Mouse (Mus musculus) hindbrain, embryonic 11.5 days (tissue): ENCODE results near the gene Fbxl3. TPM values are rescaled to one million over a fixed set of nuclear protein-coding genes. Genes with fewer than 3 reads are reported as not detected.

Experiments used
- ATAC-seq: fragments of 200-750 bp; cut with Nextera tagmentation; 2 replicates; pipeline ENCODE4 v1.8.0; 2017; ENCODE audit warnings: mild to moderate bottlenecking, moderate TSS enrichment, moderate library complexity; ENCODE audit not compliant: low FRiP score
- DNase-seq: peaks from one replicate; pipeline ENCODE4 v3.0.0-alpha.2; 2015; ENCODE audit warnings: low spot score
- H3K27ac ChIP-seq: fragments of 300-500 bp; sonication (generic); 2 replicates; pipeline ENCODE4 v1.5.1; 2014; ENCODE audit warnings: mild to moderate bottlenecking, low read depth, low read length
- H3K27me3 ChIP-seq: fragments of 300-500 bp; sonication (generic); 2 replicates; pipeline ENCODE4 v1.6.1; 2014; ENCODE audit warnings: mild to moderate bottlenecking, low read length, moderate library complexity, mixed read lengths; ENCODE audit not compliant: control insufficient read depth, insufficient read depth
- H3K36me3 ChIP-seq: fragments of 300-500 bp; sonication (generic); 2 replicates; pipeline ENCODE4 v1.6.1; 2014; ENCODE audit warnings: mild to moderate bottlenecking, low read length, moderate library complexity, mixed read lengths; ENCODE audit not compliant: control insufficient read depth, insufficient read depth
- H3K4me1 ChIP-seq: fragments of 300-500 bp; sonication (generic); replicated peaks from 2 replicates; pipeline ENCODE4 v1.6.1; 2014; ENCODE audit warnings: low read length, mixed read lengths; ENCODE audit not compliant: control insufficient read depth, insufficient read depth
- H3K4me2 ChIP-seq: fragments of 300-500 bp; sonication (generic); replicated peaks from 2 replicates; pipeline ENCODE4 v1.6.1; 2014; ENCODE audit warnings: mild to moderate bottlenecking, low read depth, low read length
- H3K4me3 ChIP-seq: fragments of 300-500 bp; sonication (generic); 2 replicates; pipeline ENCODE4 v1.5.1; 2014; ENCODE audit warnings: low read depth, low read length
- H3K9ac ChIP-seq: fragments of 300-500 bp; sonication (generic); 2 replicates; pipeline ENCODE4 v1.6.1; 2014; ENCODE audit warnings: low read depth, low read length
- H3K9me3 ChIP-seq: fragments of 300-500 bp; sonication (generic); 2 replicates; pipeline ENCODE4 v1.6.1; 2016; ENCODE audit warnings: low read length; ENCODE audit not compliant: control insufficient read depth
- WGBS: fragments of 180-500 bp; shearing (Covaris S2); extraction: QIAGEN DNeasy Blood & Tissue Kit; methylation state at CpG from one replicate; pipeline ENCODE4 v1.1.7; 2014; 5-methylcytosine and 5-hydroxymethylcytosine counted together
- polyA plus RNA-seq: library from polyadenylated mRNA; unstranded; fragments of >200 nt; fragmentation: Nextera tagmentation; extraction: Ambion mirVana; gene quantifications from 2 replicates; pipeline ENCODE4 v1.2.1, GENCODE M21; 2014

Fbxl3 gene
- polyA plus RNA-seq, 1 experiment from 2014 or later: 30.9 TPM

DNA sequence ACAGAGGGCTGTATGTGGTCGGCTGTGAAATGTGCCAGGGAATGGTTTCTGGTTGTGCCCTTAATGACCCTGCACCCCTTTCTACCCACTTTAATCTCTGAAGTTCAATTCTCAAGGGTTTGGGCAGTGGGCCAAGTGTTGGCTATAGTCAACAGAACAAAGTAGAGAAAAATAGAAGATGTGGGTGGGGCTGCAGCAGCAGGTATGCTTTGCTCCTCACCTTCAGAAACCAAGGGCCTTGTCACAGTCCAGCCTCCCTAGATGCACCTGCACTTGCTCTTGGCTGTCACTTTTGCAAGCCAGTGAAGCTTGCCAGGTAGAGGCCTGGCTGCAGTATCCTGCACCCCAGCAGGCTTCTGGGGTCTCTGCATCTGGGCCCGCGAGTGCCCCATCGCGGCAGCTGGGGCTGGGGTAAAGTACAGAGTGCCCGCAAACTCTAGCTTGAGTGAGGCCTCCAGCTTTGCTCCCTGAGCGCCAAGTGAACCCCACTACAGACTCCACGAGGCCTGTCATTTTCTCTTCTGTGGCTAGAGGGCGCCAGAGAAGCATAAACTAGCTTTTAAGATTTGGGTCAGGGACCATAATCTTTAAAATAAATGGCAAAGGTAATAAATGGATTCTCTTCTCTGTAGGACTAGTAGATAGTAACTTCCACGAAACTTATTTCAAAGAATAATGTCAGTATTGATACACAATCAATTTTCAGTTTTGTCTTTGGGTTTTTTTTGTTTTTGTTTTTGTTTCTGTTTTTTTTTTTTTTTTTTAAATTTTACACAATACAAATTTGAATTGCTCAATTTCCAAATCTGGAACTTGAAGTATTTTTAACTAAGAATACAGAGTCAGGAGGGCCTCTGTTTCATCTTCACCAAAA is 33.8 kb downstream of the Fbxl3 start:
- Histone ChIP-seq H3K4me1 (no peaks in the 10 kb centered on the region), H3K4me3 (no peak overlapping the region), H3K36me3 (no peaks in the 10 kb centered on the region), H3K27me3 (no peaks in the 10 kb centered on the region), H3K9me3 (no peaks in the 10 kb centered on the region), H3K27ac (no peak overlapping the region), H3K4me2 (no peak overlapping the region), H3K9ac (no peak overlapping the region)
- no peak for ATAC-seq
- 19% methylated on average over 10 of the region's 10 CpGs for WGBS
- peak; percentile 84 for DNase-seq

GRCm38 (mm10) chr14:103059495-103059894 is 39.9 kb downstream of the Fbxl3 start:
- H3K27me3 ChIP-seq: no peaks in the 10 kb centered on the region
- H3K36me3 ChIP-seq: no peaks in the 10 kb centered on the region
- no peak for DNase-seq
- no peaks in the 10 kb centered on the region for H3K4me1 ChIP-seq
- no peak overlapping the region for H3K4me2 ChIP-seq
- H3K9me3 ChIP-seq: no peaks in the 10 kb centered on the region
- no peak for ATAC-seq
- H3K27ac ChIP-seq: no peak overlapping the region
- WGBS: 91% methylated on average over 10 of the region's 10 CpGs
- H3K4me3 ChIP-seq: no peak overlapping the region
- H3K9ac ChIP-seq: no peak overlapping the region

GRCm38 (mm10) chr14:103058998-103059397 is 40.4 kb downstream of the Fbxl3 start:
- Histone ChIP-seq H3K27ac (no peak overlapping the region), H3K9ac (no peak overlapping the region), H3K9me3 (no peaks in the 10 kb centered on the region), H3K4me2 (no peak overlapping the region), H3K4me1 (no peaks in the 10 kb centered on the region), H3K4me3 (no peak overlapping the region), H3K27me3 (no peaks in the 10 kb centered on the region), H3K36me3 (no peaks in the 10 kb centered on the region)
- no peak for DNase-seq
- WGBS: 74% methylated on average over 1 of the region's 1 CpGs
- no peak for ATAC-seq

- H3K4me3 ChIP-seq: no peak overlapping the region
- H3K27ac ChIP-seq: no peak overlapping the region
- 94% methylated on average over 7 of the region's 7 CpGs for WGBS
- no peaks in the 10 kb centered on the region for H3K36me3 ChIP-seq
- no peaks in the 10 kb centered on the region for H3K9me3 ChIP-seq
- no peaks in the 10 kb centered on the region for H3K27me3 ChIP-seq
- DNase-seq: no peak
- no peaks in the 10 kb centered on the region for H3K4me1 ChIP-seq
- no peak overlapping the region for H3K9ac ChIP-seq
- ATAC-seq: no peak
- H3K4me2 ChIP-seq: no peak overlapping the region
Observed at GRCm38 (mm10) chr14:103056601-103057000, 42.8 kb downstream of the Fbxl3 start.

- 84% methylated on average over 13 of the region's 13 CpGs for WGBS
- Histone ChIP-seq H3K9me3 (no peaks in the 10 kb centered on the region), H3K4me1 (no peaks in the 10 kb centered on the region), H3K4me2 (no peak overlapping the region), H3K27me3 (no peaks in the 10 kb centered on the region), H3K27ac (no peak overlapping the region), H3K36me3 (no peaks in the 10 kb centered on the region), H3K4me3 (no peak overlapping the region), H3K9ac (no peak overlapping the region)
- ATAC-seq (no peak), DNase-seq (no peak)
Observed at GRCm38 (mm10) chr14:103054731-103055130, 44.6 kb downstream of the Fbxl3 start.

DNA sequence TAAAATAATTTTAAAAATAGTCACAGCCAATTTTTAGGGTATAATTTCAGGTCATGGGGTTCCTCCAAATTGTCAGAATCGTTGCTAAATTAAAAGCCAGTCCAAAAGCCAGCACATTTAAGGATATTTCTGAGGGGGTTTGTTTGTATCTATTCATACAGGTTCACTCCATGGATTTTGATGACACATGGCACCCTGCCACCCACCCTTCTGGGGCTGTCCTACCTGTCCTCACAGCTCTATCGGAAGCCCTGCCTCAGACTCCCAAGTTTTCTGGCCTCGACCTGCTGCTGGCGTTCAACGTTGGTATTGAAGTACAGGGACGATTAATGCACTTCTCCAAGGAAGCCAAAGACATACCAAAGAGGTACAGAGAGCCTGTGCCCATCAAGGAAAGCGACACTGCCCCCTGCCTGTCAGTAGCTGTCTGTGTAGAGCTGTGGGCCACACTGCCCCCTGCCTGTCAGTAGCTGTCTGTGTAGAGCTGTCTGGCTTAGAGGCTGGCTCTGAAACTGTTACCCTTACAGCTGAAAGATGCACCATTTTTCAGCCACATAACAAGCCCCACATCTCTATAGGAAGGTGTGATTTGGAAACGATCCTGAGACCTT is 48.1 kb downstream of the Fbxl3 start:
- no peaks in the 10 kb centered on the region for H3K4me1 ChIP-seq
- H3K27ac ChIP-seq: no peak overlapping the region
- DNase-seq (peak; percentile 81), ATAC-seq (peak; percentile 84)
- H3K36me3 ChIP-seq: no peaks in the 10 kb centered on the region
- H3K9ac ChIP-seq: no peak overlapping the region
- H3K4me3 ChIP-seq: no peak overlapping the region
- H3K27me3 ChIP-seq: no peaks in the 10 kb centered on the region
- H3K9me3 ChIP-seq: no peaks in the 10 kb centered on the region
- WGBS: 35% methylated on average over 8 of the region's 8 CpGs
- no peak overlapping the region for H3K4me2 ChIP-seq

DNA sequence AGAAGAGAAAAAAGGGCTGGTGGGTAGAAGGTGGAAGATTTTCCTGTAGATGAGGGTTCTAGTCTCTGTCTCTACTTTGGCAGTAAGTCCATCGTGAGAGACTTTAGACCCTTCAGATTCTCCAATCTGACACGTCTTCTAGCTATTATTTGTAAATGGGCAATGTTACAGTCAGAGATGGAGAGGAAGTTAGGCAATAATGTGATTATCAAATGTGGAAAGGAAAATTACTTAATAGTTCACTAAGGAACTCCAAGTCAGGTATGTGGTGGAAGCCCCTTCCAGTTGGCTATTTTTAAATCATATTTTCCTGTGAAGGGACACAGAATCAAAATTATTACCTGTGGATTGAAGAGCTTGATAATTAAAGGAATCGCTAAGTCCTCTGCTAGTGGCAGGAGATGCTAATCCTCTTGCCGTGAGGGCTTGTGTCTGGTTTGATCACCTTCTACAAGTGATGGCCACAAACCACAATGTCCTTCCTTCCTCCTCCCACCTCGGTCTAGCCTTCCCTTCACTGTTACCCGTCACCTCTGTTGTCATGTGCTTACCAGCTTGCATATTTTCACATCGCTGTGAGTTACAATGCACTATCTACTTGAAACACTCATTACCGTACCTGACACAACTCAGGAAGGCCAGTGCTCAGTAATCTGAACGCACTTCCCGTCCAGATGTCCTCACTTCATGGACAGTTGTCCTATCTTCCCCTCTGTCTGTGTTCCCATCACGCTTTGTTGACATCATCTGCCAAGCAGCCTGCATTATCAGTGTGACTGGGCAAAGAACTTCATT is 50.9 kb downstream of the Fbxl3 start:
- H3K4me2 ChIP-seq: no peak overlapping the region
- no peaks in the 10 kb centered on the region for H3K36me3 ChIP-seq
- no peak overlapping the region for H3K9ac ChIP-seq
- ATAC-seq (no peak), DNase-seq (no peak)
- no peaks in the 10 kb centered on the region for H3K27me3 ChIP-seq
- no peak overlapping the region for H3K4me3 ChIP-seq
- WGBS: 91% methylated on average over 11 of the region's 11 CpGs
- no peaks in the 10 kb centered on the region for H3K4me1 ChIP-seq
- H3K9me3 ChIP-seq: no peaks in the 10 kb centered on the region
- H3K27ac ChIP-seq: no peak overlapping the region

- Histone ChIP-seq H3K4me2 (no peak within 1 kb of the TSS), H3K27ac (no peak within 1 kb of the TSS), H3K4me1 (no peaks in the 10 kb centered on the region), H3K9ac (no peak within 1 kb of the TSS), H3K9me3 (no peaks in the 10 kb centered on the region), H3K4me3 (no peak within 1 kb of the TSS), H3K36me3 (no peaks in the 10 kb centered on the region), H3K27me3 (no peaks in the 10 kb centered on the region)
- 84% methylated on average over 2 of the region's 2 CpGs for WGBS
- no peak for ATAC-seq
- DNase-seq: no peak
Observed at GRCm38 (mm10) chr14:103046677-103047076, 52.7 kb downstream of the Fbxl3 start, which contains the start of gene Acod1. Acod1 (plus strand) TSS chr14:103046977.
